Mouse (Mus musculus) CD4-positive helper T cell, adult 2 months (primary cell): ENCODE data around the gene Ppil1.

Experiments
- DNase-seq: peaks from one replicate; pipeline ENCODE4 v3.0.0-alpha.2; 2012; ENCODE audit warnings: low read depth, missing footprints, low spot score

Gene Ppil1

GRCm38 (mm10) chr17:29206052-29206451 lies 57.9 kb downstream of the Ppil1 start:
- DNase-seq = no peak

DNA sequence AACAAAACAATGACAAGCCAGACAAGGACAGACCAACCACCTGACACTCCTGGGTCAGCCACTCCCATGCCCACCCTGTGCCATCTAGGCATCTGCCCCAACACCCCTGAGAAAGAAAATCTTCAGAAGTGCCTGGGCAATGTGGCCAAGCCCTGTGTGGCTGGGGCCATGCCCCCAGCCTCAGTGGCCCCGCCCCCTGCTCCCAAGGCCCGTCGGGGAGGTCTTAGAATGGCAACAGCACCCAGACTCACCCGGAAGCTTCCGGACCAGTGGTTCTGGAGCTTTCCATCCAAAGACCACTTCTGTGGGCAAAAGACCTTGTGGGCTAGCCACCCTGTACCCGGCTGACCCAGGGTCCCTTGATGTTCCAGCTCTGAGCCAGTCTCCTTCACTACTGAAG lies 61.4 kb downstream of the Ppil1 start:
- no peak for DNase-seq
